8 mouse cellular contexts compared by ENCODE assay signal in genomic region chr1:134235391-134235921, GRCm38 (mm10). TPM values are rescaled to one million over a fixed set of nuclear protein-coding genes. Genes with fewer than 3 reads are reported as not detected.
DNase-seq lines count a peak whose midpoint lies in the region; ATAC-seq lines count a peak whose summit lies in the region.
"Had no signal": no experiment of that assay in that cellular context is flagged by ENCODE, and none has a peak within 500 bp of the region (broad histone marks: within the 10 kb centered on the region; RNA-seq: fewer than 3 reads in every experiment).

Adora1 (minus strand) TSS chr1:134235431.

- peaks cover 4% of the 10 kb centered on the region; the same call in 1 of the 2 replicates for H3K4me1 ChIP-seq in neural tube, embryonic 11.5 days (ENCODE audit: control insufficient read depth, insufficient read depth, low read length)
- H3K4me1 ChIP-seq in embryonic facial prominence, embryonic 14.5 days (ENCODE audit: control insufficient read depth, insufficient read depth, low read length), result peaks cover 10% of the 10 kb centered on the region; the same call in 1 of the 2 replicates
- H3K4me1 ChIP-seq in hindbrain, embryonic 11.5 days (replicated peaks; ENCODE audit: control insufficient read depth, insufficient read depth, low read length), result peaks cover 4% of the 10 kb centered on the region; the same call in 1 of the 2 replicates
- peaks cover 23% of the 10 kb centered on the region; the same call in 1 of the 2 replicates for H3K4me1 ChIP-seq in liver, embryonic 13.5 days (replicated peaks)

- no peaks in the 10 kb centered on the region for H3K36me3 ChIP-seq in neural tube, embryonic 11.5 days (ENCODE audit: control insufficient read depth, insufficient read depth, low read length)
- H3K36me3 ChIP-seq in embryonic facial prominence, embryonic 14.5 days (ENCODE audit: control insufficient read depth, insufficient read depth, low read length), result no peaks in the 10 kb centered on the region
- H3K36me3 ChIP-seq in hindbrain, embryonic 11.5 days (ENCODE audit: control insufficient read depth, insufficient read depth, low read length), result no peaks in the 10 kb centered on the region
- no peaks in the 10 kb centered on the region for H3K36me3 ChIP-seq in liver, embryonic 13.5 days

- H3K27me3 ChIP-seq in neural tube, embryonic 11.5 days (ENCODE audit: control insufficient read depth, insufficient read depth, low read length), result peaks cover 37% of the 10 kb centered on the region
- peaks cover 35% of the 10 kb centered on the region for H3K27me3 ChIP-seq in embryonic facial prominence, embryonic 14.5 days (replicated peaks; ENCODE audit: control insufficient read depth, insufficient read depth, low read length)
- peaks cover 32% of the 10 kb centered on the region for H3K27me3 ChIP-seq in hindbrain, embryonic 11.5 days (ENCODE audit: control insufficient read depth, insufficient read depth, low read length)
- H3K27me3 ChIP-seq in liver, embryonic 13.5 days, result peaks cover 68% of the 10 kb centered on the region

- H3K9me3 ChIP-seq in neural tube, embryonic 11.5 days (ENCODE audit: control insufficient read depth, low read length), result no peaks in the 10 kb centered on the region
- no peaks in the 10 kb centered on the region for H3K9me3 ChIP-seq in embryonic facial prominence, embryonic 14.5 days (ENCODE audit: control insufficient read depth, low read length)
- no peaks in the 10 kb centered on the region for H3K9me3 ChIP-seq in hindbrain, embryonic 11.5 days (ENCODE audit: control insufficient read depth, low read length)
- no peaks in the 10 kb centered on the region for H3K9me3 ChIP-seq in liver, embryonic 13.5 days (replicated peaks)

- no peak for DNase-seq in neural tube, embryonic 11.5 days (ENCODE audit: low spot score)
- no peak for DNase-seq in neural tube, embryonic 10.5 days (ENCODE audit: extremely low spot score, low spot score)
- DNase-seq in embryonic facial prominence, embryonic 14.5 days (ENCODE audit: low spot score), result no peak
- peak; percentile 35 for DNase-seq in hindbrain, embryonic 11.5 days (ENCODE audit: low spot score)
- no peak for DNase-seq in liver, embryonic 13.5 days
- DNase-seq in gastrocnemius, postnatal 4 days (ENCODE audit: low spot score in 2 of 2), result no peak

- no peak within 1 kb of the TSS for H3K27ac ChIP-seq in neural tube, embryonic 11.5 days (ENCODE audit: low read depth, low read length)
- H3K27ac ChIP-seq in embryonic facial prominence, embryonic 14.5 days (replicated peaks; ENCODE audit: low read depth, low read length), result no peak within 1 kb of the TSS
- H3K27ac ChIP-seq in hindbrain, embryonic 11.5 days (ENCODE audit: low read depth, low read length), result no peak within 1 kb of the TSS
- H3K27ac ChIP-seq in liver, embryonic 13.5 days, result no peak within 1 kb of the TSS

- H3K4me3 ChIP-seq in neural tube, embryonic 11.5 days (ENCODE audit: low read depth, low read length), result peak within 1 kb of the TSS; percentile 39
- H3K4me3 ChIP-seq in embryonic facial prominence, embryonic 14.5 days (ENCODE audit: low read depth, low read length), result peak within 1 kb of the TSS; percentile 47
- peak within 1 kb of the TSS; percentile 38 for H3K4me3 ChIP-seq in hindbrain, embryonic 11.5 days (ENCODE audit: low read depth, low read length)
- H3K4me3 ChIP-seq in liver, embryonic 13.5 days (replicated peaks), result peak within 1 kb of the TSS; percentile 23

- WGBS in neural tube, embryonic 11.5 days, result under 1% methylated on average over 29 of the region's 37 CpGs
- WGBS in embryonic facial prominence, embryonic 14.5 days, result 1% methylated on average over 17 of the region's 37 CpGs
- WGBS in hindbrain, embryonic 11.5 days, result 1% methylated on average over 25 of the region's 37 CpGs
- 2% methylated on average over 27 of the region's 37 CpGs for WGBS in liver, embryonic 13.5 days (ENCODE audit: insufficient replicate concordance)

- ATAC-seq in neural tube, embryonic 11.5 days (ENCODE audit: insufficient read depth, low FRiP score, low TSS enrichment), result no peak
- ATAC-seq in embryonic facial prominence, embryonic 14.5 days (ENCODE audit: low read depth), result 0 out of 2 replicates have a peak, but pooled peaks have one; percentile 10
- no peak for ATAC-seq in hindbrain, embryonic 11.5 days (ENCODE audit: low FRiP score)
- ATAC-seq in liver, embryonic 13.5 days (ENCODE audit: low read depth), result no peak
- no peak for ATAC-seq in monocyte, adult 5-6 weeks (replicated peaks; ENCODE audit: insufficient number of reproducible peaks, low FRiP score, low TSS enrichment, poor library complexity, severe bottlenecking)

- peak within 1 kb of the TSS; percentile 33 for H3K9ac ChIP-seq in neural tube, embryonic 11.5 days (ENCODE audit: low read length)
- peak within 1 kb of the TSS; percentile 45 for H3K9ac ChIP-seq in embryonic facial prominence, embryonic 14.5 days (ENCODE audit: low read depth, low read length)
- H3K9ac ChIP-seq in hindbrain, embryonic 11.5 days (ENCODE audit: low read depth, low read length), result peak within 1 kb of the TSS; percentile 44
- H3K9ac ChIP-seq in liver, embryonic 13.5 days, result no peak within 1 kb of the TSS

- H3K4me2 ChIP-seq in neural tube, embryonic 11.5 days (ENCODE audit: low read depth), result peak within 1 kb of the TSS; percentile 66
- H3K4me2 ChIP-seq in embryonic facial prominence, embryonic 14.5 days (ENCODE audit: low read depth, low read length), result peak within 1 kb of the TSS; percentile 92
- peak within 1 kb of the TSS; percentile 89 for H3K4me2 ChIP-seq in hindbrain, embryonic 11.5 days (replicated peaks; ENCODE audit: low read depth, low read length)
- peak within 1 kb of the TSS; percentile 52 for H3K4me2 ChIP-seq in liver, embryonic 13.5 days

RNA-seq across cellular contexts. Expression of gene Adora1, which starts in this region (rescaled TPM):
- polyA plus RNA-seq in neural tube, embryonic 11.5 days (2014; fragmentation: Nextera tagmentation; extraction: Ambion mirVana), result 1.4 and 1.5 TPM in 2 replicates
- polyA plus RNA-seq in embryonic facial prominence, embryonic 14.5 days (2014; fragmentation: Nextera tagmentation; extraction: Ambion mirVana), result 1.5 and 1.8 TPM in 2 replicates
- 0.24 and 0.25 TPM in 2 replicates for polyA plus RNA-seq in hindbrain, embryonic 11.5 days (2014; fragmentation: Nextera tagmentation; extraction: Ambion mirVana)
- 0.12 and 0.13 TPM in 2 replicates for polyA plus RNA-seq in liver, embryonic 13.5 days (2015; fragmentation: Nextera tagmentation; extraction: Ambion mirVana)
- total RNA-seq in monocyte, adult 5-6 weeks (2017), result not detected in 3 replicates
- total RNA-seq in gastrocnemius, postnatal 4 days (2021), result under 1 TPM; 0.61 to 0.78 TPM
- total RNA-seq: common myeloid progenitor, adult 5-6 weeks had no signal

Comparison
In these comparisons a context has a peak if more than half of its experiments do, and no peak if none do; other contexts are left out.
1. Peak in DNase-seq, H3K4me3 ChIP-seq, H3K9ac ChIP-seq and H3K4me2 ChIP-seq in hindbrain, embryonic 11.5 days; RNA of the gene not detected or under 1 TPM.